Mouse (Mus musculus): ENCODE measurements around the gene Fkbp14. TPM values are rescaled to one million over a fixed set of nuclear protein-coding genes. Genes with fewer than 3 reads are reported as not detected.

Fkbp14 gene
- polyA plus RNA-seq (2014; fragmentation: Illumina TruSeq; extraction: RNeasy Lipid Tissue Mini Kit (QIAGEN cat#74804); ENCODE audit: low read depth, low replicate concordance), result 22.5 TPM

GRCm38 (mm10) chr6:54597208-54597607, at the start of gene Fkbp14:
Gene Fkbp14 (minus strand): TSS chr6:54597308.

DNA sequence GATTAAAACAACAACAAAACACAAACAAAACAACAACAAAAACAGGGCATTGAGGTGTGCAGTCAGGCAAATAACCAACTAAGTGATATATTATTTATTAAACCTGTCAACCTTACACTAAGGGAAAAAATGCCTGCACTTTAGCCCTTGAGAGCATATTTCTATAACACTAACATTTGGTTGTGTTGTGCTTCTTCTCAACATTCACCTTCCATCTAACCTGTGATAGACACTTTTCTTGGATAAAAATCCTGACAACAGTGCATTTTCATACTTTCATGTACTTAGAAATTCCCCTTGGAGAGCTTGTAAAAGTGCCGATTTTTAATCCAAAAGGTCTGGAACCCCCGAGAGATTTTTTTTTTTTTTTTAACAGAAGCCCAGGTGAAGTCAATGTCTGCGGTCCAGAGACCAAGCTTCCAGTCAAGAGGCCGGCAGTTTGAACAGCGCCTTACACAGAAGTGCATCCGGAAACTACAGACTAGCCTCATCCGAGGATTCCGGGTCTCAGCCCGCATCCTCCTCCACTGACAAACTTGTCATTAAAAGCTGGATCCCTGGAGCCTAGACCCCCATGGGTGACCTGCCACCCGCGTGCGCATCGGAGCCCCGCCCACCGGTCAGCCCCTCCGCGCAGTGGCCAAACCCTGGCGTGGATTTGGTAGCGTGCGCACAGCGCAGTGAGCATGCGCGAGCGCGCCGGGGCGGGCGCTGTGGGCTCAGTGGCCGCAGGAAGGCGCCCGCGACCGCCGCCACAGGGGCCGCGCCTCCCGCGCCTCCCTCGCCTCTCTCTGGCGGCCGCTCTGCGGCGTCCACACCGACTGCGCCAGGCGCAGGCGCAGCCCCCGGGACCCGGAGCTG, 2.4 kb downstream of the Fkbp14 start, which contains the start of gene Plekha8:
Gene Plekha8 (plus strand): TSS at position 643 of the 861 bp plus-strand sequence.

GRCm38 (mm10) chr6:54565665-54566545, 31.2 kb downstream of the Fkbp14 start, which contains the start of gene Scrn1:
Gene Scrn1 (minus strand): TSS chr6:54566489.

Other genes starting within 250 kb of the Fkbp14 start
- gene Wipf3, start 167.7 kb downstream of the Fkbp14 start, polyA plus RNA-seq (2014; fragmentation: Illumina TruSeq; extraction: RNeasy Lipid Tissue Mini Kit (QIAGEN cat#74804); ENCODE audit: low read depth, low replicate concordance), result 1.6 TPM
- 2.9 TPM for gene Scrn1, start 30.8 kb downstream of the Fkbp14 start, polyA plus RNA-seq (2014; fragmentation: Illumina TruSeq; extraction: RNeasy Lipid Tissue Mini Kit (QIAGEN cat#74804); ENCODE audit: low read depth, low replicate concordance)
- gene Plekha8, start 2.2 kb downstream of the Fkbp14 start, polyA plus RNA-seq (2014; fragmentation: Illumina TruSeq; extraction: RNeasy Lipid Tissue Mini Kit (QIAGEN cat#74804); ENCODE audit: low read depth, low replicate concordance), result 61.6 TPM
- 7.4 TPM for gene Mturn, start 84.3 kb upstream of the Fkbp14 start, polyA plus RNA-seq (2014; fragmentation: Illumina TruSeq; extraction: RNeasy Lipid Tissue Mini Kit (QIAGEN cat#74804); ENCODE audit: low read depth, low replicate concordance)
- 84.2 TPM for gene Znrf2, start 219.6 kb upstream of the Fkbp14 start, polyA plus RNA-seq (2014; fragmentation: Illumina TruSeq; extraction: RNeasy Lipid Tissue Mini Kit (QIAGEN cat#74804); ENCODE audit: low read depth, low replicate concordance)

All from sigmoid colon, adult 10 weeks (tissue).